Mouse (Mus musculus) T-helper 1 cell (primary cell): ENCODE results near the gene Pygo1.

ENCODE experiments used
- in situ Hi-C: fragments of 300-600 bp; cut with MboI, MseI; formaldehyde crosslinking; loops from one replicate; pipeline ENCODE4 v1.15.1; 2025; ENCODE audit warnings: high pct_unique_total_duplicates

Pygo1 gene

GRCm38 (mm10) chr9:72991420-72991819 is 66.0 kb downstream of the Pygo1 start:
- in situ Hi-C loops = no loop called here

- in situ Hi-C loops = no loop called here
Measured at GRCm38 (mm10) chr9:72992576-72992975, 67.1 kb downstream of the Pygo1 start.

GRCm38 (mm10) chr9:72996167-72996566 is 70.7 kb downstream of the Pygo1 start:
- in situ Hi-C loops = no loop called here

- in situ Hi-C loops = no loop called here
Measured at GRCm38 (mm10) chr9:72996806-72997205, 71.4 kb downstream of the Pygo1 start.

GRCm38 (mm10) chr9:73000487-73000886 is 75.0 kb downstream of the Pygo1 start:
- in situ Hi-C loops = no loop called here

GRCm38 (mm10) chr9:73001314-73002011 is 76.0 kb downstream of the Pygo1 start:
- in situ Hi-C loops = no loop called here
